Mouse (Mus musculus) megakaryocyte, embryonic 14.5 days (primary cell): ENCODE measurements around the gene Slc35e3.

Experiments
- FLI1 ChIP-seq: IDR thresholded peaks from 2 replicates; pipeline ENCODE4 v1.6.1; 2012; ENCODE audit warnings: low read length, inconsistent platforms, mixed read lengths
- GATA1 ChIP-seq: IDR thresholded peaks from 3 replicates; pipeline ENCODE4 v1.6.1; 2012; ENCODE audit warnings: mixed read lengths, low read length, inconsistent platforms, borderline replicate concordance

DNA sequence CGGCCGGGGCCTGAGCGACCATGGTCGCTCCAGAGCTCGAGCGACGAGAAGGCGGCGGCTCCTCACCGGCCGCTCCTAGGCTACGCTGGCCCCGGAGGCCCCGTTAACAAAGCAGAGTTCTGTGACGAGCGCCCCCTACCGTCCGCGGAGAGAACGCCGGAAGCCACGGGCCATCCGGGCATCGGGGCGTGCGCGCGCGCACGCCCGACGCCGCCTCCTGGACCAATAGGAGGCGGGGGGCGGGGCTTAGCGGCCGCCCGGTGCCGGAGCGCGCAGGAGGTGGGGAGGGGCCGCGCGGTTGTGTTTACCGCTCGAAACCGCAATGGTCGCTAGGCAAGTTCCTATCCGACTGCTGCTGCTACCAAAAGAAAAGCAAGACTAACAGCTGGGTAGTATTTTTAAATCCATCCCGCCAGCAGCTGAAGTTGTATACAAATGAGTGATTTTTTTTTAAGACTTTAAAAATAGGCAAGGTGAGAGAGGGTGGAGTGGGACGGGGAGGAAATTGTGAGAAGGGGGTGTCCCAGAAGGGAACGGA is 35.5 kb downstream of the Slc35e3 start, which contains the start of gene Mdm2:
- TF ChIP-seq GATA1 (no peak), FLI1 (no peak)
